Mouse (Mus musculus): ENCODE data around the gene Eepd1. TPM values are rescaled to one million over a fixed set of nuclear protein-coding genes. Genes with fewer than 3 reads are reported as not detected.

Eepd1 gene
- polyA plus RNA-seq, 1 experiment from 2014 or later = 14.4 TPM

DNA sequence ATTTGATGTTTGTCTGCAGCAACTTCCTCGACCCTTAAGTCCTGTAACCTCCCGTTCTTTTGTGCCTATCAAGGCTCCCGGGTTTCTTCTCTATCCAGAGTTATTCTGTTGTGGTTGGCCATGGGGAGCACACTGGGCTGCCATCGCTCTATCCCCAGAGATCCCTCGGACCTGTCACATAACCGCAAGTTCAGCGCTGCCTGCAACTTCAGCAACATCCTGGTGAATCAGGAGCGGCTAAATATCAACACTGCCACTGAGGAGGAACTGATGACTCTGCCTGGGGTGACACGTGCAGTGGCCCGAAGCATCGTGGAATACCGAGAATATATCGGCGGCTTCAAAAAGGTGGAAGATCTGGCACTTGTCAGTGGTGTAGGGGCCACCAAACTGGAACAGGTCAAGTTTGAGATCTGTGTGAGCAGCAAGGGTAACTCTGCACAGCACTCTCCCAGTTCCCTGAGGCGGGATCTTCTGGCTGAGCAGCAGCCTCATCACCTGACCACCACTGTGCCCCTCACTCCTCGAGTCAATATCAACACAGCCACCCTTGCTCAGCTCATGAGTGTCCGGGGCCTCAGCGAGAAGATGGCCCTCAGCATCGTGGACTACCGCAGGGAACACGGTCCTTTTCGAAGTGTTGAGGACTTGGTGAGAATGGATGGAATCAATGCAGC is 1.1 kb downstream of the Eepd1 start:
- no peak for ATAC-seq (ENCODE audit: insufficient number of reproducible peaks, low FRiP score, low TSS enrichment, low read depth)
- Histone ChIP-seq H3K36me3 (no peaks in the 10 kb centered on the region), H3K27ac (no peak overlapping the region), H3K4me3 (peak overlapping the region; percentile 76), H3K4me1 (peaks cover 53% of the 10 kb centered on the region), H3K9me3 (no peaks in the 10 kb centered on the region), H3K27me3 (no peaks in the 10 kb centered on the region), H3K9ac (no peak overlapping the region), H3K4me2 (peak overlapping the region; percentile 81)
- 46% methylated on average over 22 of the region's 22 CpGs for WGBS

DNA sequence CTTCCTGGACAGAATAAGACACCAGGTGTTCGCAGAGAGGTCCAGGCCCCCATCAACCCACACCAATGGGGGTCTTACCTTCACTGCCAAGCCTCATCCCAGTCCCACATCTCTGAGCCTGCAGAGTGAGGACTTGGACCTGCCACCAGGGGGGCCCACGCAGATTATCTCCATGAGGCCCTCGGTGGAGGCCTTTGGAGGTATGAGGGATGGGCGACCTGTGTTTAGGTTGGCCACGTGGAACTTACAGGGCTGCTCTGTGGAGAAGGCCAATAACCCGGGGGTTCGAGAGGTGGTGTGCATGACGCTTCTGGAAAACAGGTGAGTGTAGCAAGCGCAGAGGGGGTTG is 1.6 kb downstream of the Eepd1 start:
- no peak overlapping the region for H3K27ac ChIP-seq
- no peaks in the 10 kb centered on the region for H3K36me3 ChIP-seq
- ATAC-seq (ENCODE audit: insufficient number of reproducible peaks, low FRiP score, low TSS enrichment, low read depth) = no peak
- no peak overlapping the region for H3K9ac ChIP-seq
- WGBS = 72% methylated on average over 9 of the region's 9 CpGs
- H3K9me3 ChIP-seq = no peaks in the 10 kb centered on the region
- no peaks in the 10 kb centered on the region for H3K27me3 ChIP-seq
- peak overlapping the region; percentile 76 for H3K4me3 ChIP-seq
- H3K4me1 ChIP-seq = peaks cover 58% of the 10 kb centered on the region
- H3K4me2 ChIP-seq = peak overlapping the region; percentile 81

- Histone ChIP-seq H3K27ac (no peak overlapping the region), H3K27me3 (no peaks in the 10 kb centered on the region), H3K4me1 (peaks cover 61% of the 10 kb centered on the region), H3K4me3 (peak overlapping the region; percentile 76), H3K4me2 (peak overlapping the region; percentile 81), H3K9me3 (no peaks in the 10 kb centered on the region), H3K9ac (no peak overlapping the region), H3K36me3 (no peaks in the 10 kb centered on the region)
- 56% methylated on average over 9 of the region's 9 CpGs for WGBS
- ATAC-seq (ENCODE audit: insufficient number of reproducible peaks, low FRiP score, low TSS enrichment, low read depth) = no peak
Measured at GRCm38 (mm10) chr9:25483931-25484618, 2.7 kb downstream of the Eepd1 start.

DNA sequence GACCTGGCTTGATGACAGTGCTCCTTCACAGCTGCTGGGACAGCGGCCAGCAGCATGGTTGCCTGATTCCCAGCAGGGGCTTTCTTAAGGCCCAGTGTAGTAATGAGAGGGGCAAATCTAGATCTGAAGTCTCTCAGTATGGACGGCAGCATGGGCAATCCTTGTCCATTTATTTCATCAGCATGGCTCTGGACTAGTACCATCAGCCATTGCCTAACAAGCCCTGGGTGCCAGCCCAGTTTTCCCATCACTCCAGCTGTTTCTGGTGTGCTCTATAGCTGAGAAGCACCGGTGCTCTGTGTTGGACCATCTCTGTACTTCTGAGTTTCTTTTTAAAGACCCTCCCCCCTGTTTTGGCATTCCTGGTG is 3.3 kb downstream of the Eepd1 start:
- 45% methylated on average over 3 of the region's 3 CpGs for WGBS
- Histone ChIP-seq H3K27me3 (no peaks in the 10 kb centered on the region), H3K9me3 (no peaks in the 10 kb centered on the region), H3K4me2 (peak overlapping the region; percentile 81), H3K4me3 (peak overlapping the region; percentile 76), H3K9ac (no peak overlapping the region), H3K4me1 (peaks cover 64% of the 10 kb centered on the region), H3K36me3 (no peaks in the 10 kb centered on the region), H3K27ac (no peak overlapping the region)
- ATAC-seq (ENCODE audit: insufficient number of reproducible peaks, low FRiP score, low TSS enrichment, low read depth) = no peak

GRCm38 (mm10) chr9:25485006-25485405 is 3.7 kb downstream of the Eepd1 start:
- H3K27me3 ChIP-seq = no peaks in the 10 kb centered on the region
- 68% methylated on average over 2 of the region's 2 CpGs for WGBS
- no peak overlapping the region for H3K4me3 ChIP-seq
- H3K27ac ChIP-seq = no peak overlapping the region
- H3K36me3 ChIP-seq = no peaks in the 10 kb centered on the region
- H3K4me1 ChIP-seq = peaks cover 65% of the 10 kb centered on the region
- H3K9me3 ChIP-seq = no peaks in the 10 kb centered on the region
- no peak for ATAC-seq (ENCODE audit: insufficient number of reproducible peaks, low FRiP score, low TSS enrichment, low read depth)
- H3K9ac ChIP-seq = no peak overlapping the region
- H3K4me2 ChIP-seq = peak overlapping the region; percentile 81; the same call in 1 of the 2 replicates

GRCm38 (mm10) chr9:25485406-25485805 is 4.1 kb downstream of the Eepd1 start:
- Histone ChIP-seq H3K27me3 (no peaks in the 10 kb centered on the region), H3K4me2 (no peak overlapping the region), H3K4me3 (no peak overlapping the region), H3K36me3 (no peaks in the 10 kb centered on the region), H3K27ac (no peak overlapping the region), H3K9ac (no peak overlapping the region), H3K4me1 (peaks cover 67% of the 10 kb centered on the region), H3K9me3 (no peaks in the 10 kb centered on the region)
- no peak for ATAC-seq (ENCODE audit: insufficient number of reproducible peaks, low FRiP score, low TSS enrichment, low read depth)
- WGBS = 63% methylated on average over 7 of the region's 7 CpGs

- Histone ChIP-seq H3K4me1 (peaks cover 69% of the 10 kb centered on the region), H3K27me3 (no peaks in the 10 kb centered on the region), H3K36me3 (no peaks in the 10 kb centered on the region), H3K9me3 (no peaks in the 10 kb centered on the region), H3K4me3 (no peak overlapping the region), H3K27ac (no peak overlapping the region), H3K4me2 (no peak overlapping the region), H3K9ac (no peak overlapping the region)
- WGBS = 79% methylated on average over 9 of the region's 9 CpGs
- ATAC-seq (ENCODE audit: insufficient number of reproducible peaks, low FRiP score, low TSS enrichment, low read depth) = no peak
Measured at GRCm38 (mm10) chr9:25486246-25486807, 5.0 kb downstream of the Eepd1 start.

DNA sequence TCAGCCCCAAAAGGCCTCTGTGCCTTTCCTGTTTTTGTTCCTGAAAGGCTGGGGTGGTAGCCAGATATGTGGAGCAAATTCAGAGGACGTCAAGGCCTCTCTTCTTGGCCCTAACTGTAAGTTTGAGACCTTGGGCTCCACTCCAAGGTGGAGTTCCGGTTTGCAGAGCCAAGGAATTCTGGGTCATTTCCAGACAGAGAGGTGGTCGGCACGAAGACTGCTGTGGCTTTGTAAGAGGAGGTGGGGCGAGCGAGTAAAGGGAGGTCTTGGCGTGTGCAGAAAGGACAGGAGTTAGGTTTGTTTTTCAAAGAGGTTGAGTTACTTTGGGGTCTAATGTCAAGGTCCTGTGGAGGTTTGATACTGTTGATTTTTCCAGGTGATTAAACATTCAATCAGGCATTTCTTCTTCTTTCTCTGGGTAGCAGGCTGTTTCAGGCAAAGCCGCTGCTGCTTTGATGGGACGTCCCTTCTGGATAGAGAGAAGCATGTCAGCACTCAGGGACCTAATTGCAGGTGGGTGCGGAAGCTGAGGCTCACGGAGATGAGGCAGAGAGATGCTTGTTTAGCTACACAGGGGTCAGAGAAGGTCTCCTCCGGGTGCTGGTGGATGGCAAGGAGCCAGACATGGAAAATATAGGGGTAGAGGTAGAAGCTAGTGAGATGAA is 6.2 kb downstream of the Eepd1 start:
- 0 out of 2 replicates have a peak, but pooled peaks have one; percentile 56 for ATAC-seq (ENCODE audit: insufficient number of reproducible peaks, low FRiP score, low TSS enrichment, low read depth)
- Histone ChIP-seq H3K36me3 (no peaks in the 10 kb centered on the region), H3K27ac (peak overlapping the region; percentile 66), H3K27me3 (no peaks in the 10 kb centered on the region), H3K9ac (no peak overlapping the region), H3K9me3 (no peaks in the 10 kb centered on the region), H3K4me3 (no peak overlapping the region), H3K4me2 (peak overlapping the region; percentile 4; the same call in 1 of the 2 replicates), H3K4me1 (peaks cover 62% of the 10 kb centered on the region)
- WGBS = 40% methylated on average over 12 of the region's 12 CpGs

GRCm38 (mm10) chr9:25488581-25488980 is 7.2 kb downstream of the Eepd1 start:
- peaks cover 54% of the 10 kb centered on the region for H3K4me1 ChIP-seq
- no peaks in the 10 kb centered on the region for H3K9me3 ChIP-seq
- 85% methylated on average over 9 of the region's 9 CpGs for WGBS
- H3K36me3 ChIP-seq = no peaks in the 10 kb centered on the region
- H3K4me2 ChIP-seq = no peak overlapping the region
- no peak overlapping the region for H3K27ac ChIP-seq
- H3K4me3 ChIP-seq = no peak overlapping the region
- no peak overlapping the region for H3K9ac ChIP-seq
- H3K27me3 ChIP-seq = no peaks in the 10 kb centered on the region
- ATAC-seq (ENCODE audit: insufficient number of reproducible peaks, low FRiP score, low TSS enrichment, low read depth) = no peak

DNA sequence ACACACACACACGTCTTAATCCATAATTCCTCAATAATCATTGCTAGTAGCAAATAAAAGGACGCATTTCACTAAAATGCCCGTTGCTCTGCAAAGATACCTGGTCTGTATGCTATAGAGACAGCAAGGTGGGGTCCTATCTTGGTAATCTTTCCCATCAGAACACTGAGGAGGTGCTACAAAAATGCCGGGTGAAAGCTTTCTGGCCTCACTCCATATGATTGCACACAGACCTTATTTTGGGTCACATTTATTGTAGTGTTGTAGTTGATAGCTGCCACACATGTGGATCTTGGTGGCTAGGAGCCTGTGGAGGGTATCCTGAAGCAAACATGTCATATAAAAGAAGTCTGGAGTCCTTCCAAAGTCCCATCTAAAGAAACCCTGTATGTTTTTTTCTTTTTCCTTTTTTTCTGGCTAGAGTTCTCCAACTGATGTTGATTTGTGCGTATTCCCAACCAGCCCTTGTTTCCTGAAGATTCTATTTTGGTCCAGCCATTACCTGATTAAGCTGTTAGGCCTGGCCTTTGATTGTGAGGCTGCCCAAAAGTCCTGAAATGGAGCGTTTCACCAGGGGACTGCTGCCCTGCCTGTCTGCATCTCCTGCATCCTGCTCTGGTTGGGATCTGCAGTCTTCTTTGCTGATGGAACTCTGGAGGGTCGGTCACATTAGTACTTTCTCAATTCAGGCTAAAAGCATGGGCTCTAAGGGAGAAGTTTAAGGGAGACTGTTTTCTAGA is 8.0 kb downstream of the Eepd1 start:
- H3K36me3 ChIP-seq = no peaks in the 10 kb centered on the region
- no peak for ATAC-seq (ENCODE audit: insufficient number of reproducible peaks, low FRiP score, low TSS enrichment, low read depth)
- H3K4me2 ChIP-seq = no peak overlapping the region
- H3K27ac ChIP-seq = no peak overlapping the region
- peaks cover 47% of the 10 kb centered on the region for H3K4me1 ChIP-seq
- H3K4me3 ChIP-seq = no peak overlapping the region
- H3K9ac ChIP-seq = no peak overlapping the region
- no peaks in the 10 kb centered on the region for H3K27me3 ChIP-seq
- no peaks in the 10 kb centered on the region for H3K9me3 ChIP-seq
- 65% methylated on average over 7 of the region's 7 CpGs for WGBS

GRCm38 (mm10) chr9:25490278-25491145 is 9.2 kb downstream of the Eepd1 start:
- no peak overlapping the region for H3K27ac ChIP-seq
- no peaks in the 10 kb centered on the region for H3K9me3 ChIP-seq
- H3K4me1 ChIP-seq = peaks cover 37% of the 10 kb centered on the region
- H3K4me2 ChIP-seq = no peak overlapping the region; the same call in 1 of the 2 replicates
- no peak for ATAC-seq (ENCODE audit: insufficient number of reproducible peaks, low FRiP score, low TSS enrichment, low read depth)
- H3K36me3 ChIP-seq = no peaks in the 10 kb centered on the region
- WGBS = 54% methylated on average over 13 of the region's 13 CpGs
- no peak overlapping the region for H3K9ac ChIP-seq
- no peak overlapping the region for H3K4me3 ChIP-seq
- no peaks in the 10 kb centered on the region for H3K27me3 ChIP-seq

Measured in limb, embryonic 15.5 days (tissue).